15 mouse cellular contexts compared by ENCODE assay signal in genomic region chr6:6364037-6364436, GRCm38 (mm10).
DNase-seq lines count a peak whose midpoint lies in the region; ATAC-seq lines count a peak whose summit lies in the region.
"Had no signal": no experiment of that assay in that cellular context is flagged by ENCODE, and none has a peak within 500 bp of the region (broad histone marks: within the 10 kb centered on the region; RNA-seq: fewer than 3 reads in every experiment).

No protein-coding gene starts in this region.

- no peak for ATAC-seq in midbrain, embryonic 11.5 days (ENCODE audit: low FRiP score)
- ATAC-seq in midbrain, embryonic 14.5 days (ENCODE audit: low FRiP score, low TSS enrichment): no peak
- 0 out of 2 replicates have a peak, but pooled peaks have one; percentile 52 for ATAC-seq in embryonic facial prominence, embryonic 13.5 days (ENCODE audit: insufficient number of reproducible peaks, insufficient read depth, low FRiP score, low TSS enrichment, low read depth)
- ATAC-seq in neural tube, embryonic 11.5 days (ENCODE audit: insufficient read depth, low FRiP score, low TSS enrichment): no peak

- H3K9me3 ChIP-seq in midbrain, embryonic 11.5 days (ENCODE audit: control insufficient read depth, low read length): no peaks in the 10 kb centered on the region
- no peaks in the 10 kb centered on the region for H3K9me3 ChIP-seq in midbrain, embryonic 14.5 days (ENCODE audit: control insufficient read depth, low read length)
- no peaks in the 10 kb centered on the region for H3K9me3 ChIP-seq in embryonic facial prominence, embryonic 13.5 days
- no peaks in the 10 kb centered on the region for H3K9me3 ChIP-seq in neural tube, embryonic 11.5 days (ENCODE audit: control insufficient read depth, low read length)
- H3K9me3 ChIP-seq: heart, embryonic 15.5 days; liver, embryonic 15.5 days had no signal

- peak; percentile 49 for DNase-seq in heart, adult 11 months
- no peak for DNase-seq in heart, postnatal 25 days (ENCODE audit: low spot score)
- DNase-seq in midbrain, embryonic 11.5 days (ENCODE audit: low spot score, missing footprints): peak; percentile 83
- DNase-seq in midbrain, embryonic 14.5 days: no peak
- DNase-seq in neural tube, embryonic 11.5 days (ENCODE audit: low spot score): peak; percentile 15
- no peak for DNase-seq in ovary, postnatal 14 days (ENCODE audit: low spot score)
- DNase-seq: cerebellum, adult 9-10 months; kidney, adult 11 months; kidney, postnatal 4 days; lung, postnatal 4 days; thymus, postnatal 4 days had no signal

- H3K4me1 ChIP-seq in midbrain, embryonic 11.5 days (ENCODE audit: control insufficient read depth, insufficient read depth, low read length): no peaks in the 10 kb centered on the region
- no peaks in the 10 kb centered on the region for H3K4me1 ChIP-seq in midbrain, embryonic 14.5 days (ENCODE audit: control insufficient read depth, insufficient read depth, low read length)
- H3K4me1 ChIP-seq in embryonic facial prominence, embryonic 13.5 days: peaks cover 14% of the 10 kb centered on the region
- no peaks in the 10 kb centered on the region for H3K4me1 ChIP-seq in neural tube, embryonic 11.5 days (ENCODE audit: control insufficient read depth, insufficient read depth, low read length)
- H3K4me1 ChIP-seq: liver, embryonic 15.5 days had no signal

- no peak overlapping the region for H3K4me3 ChIP-seq in midbrain, embryonic 11.5 days (ENCODE audit: low read depth, low read length)
- H3K4me3 ChIP-seq in midbrain, embryonic 14.5 days (replicated peaks; ENCODE audit: low read depth, low read length): no peak overlapping the region
- no peak overlapping the region for H3K4me3 ChIP-seq in embryonic facial prominence, embryonic 13.5 days
- H3K4me3 ChIP-seq in neural tube, embryonic 11.5 days (ENCODE audit: low read depth, low read length): no peak overlapping the region
- H3K4me3 ChIP-seq: heart, embryonic 15.5 days; liver, embryonic 15.5 days had no signal

- H3K36me3 ChIP-seq in midbrain, embryonic 11.5 days (ENCODE audit: control insufficient read depth, insufficient read depth, low read length): no peaks in the 10 kb centered on the region
- H3K36me3 ChIP-seq in midbrain, embryonic 14.5 days (ENCODE audit: control insufficient read depth, insufficient read depth, low read length): no peaks in the 10 kb centered on the region
- no peaks in the 10 kb centered on the region for H3K36me3 ChIP-seq in embryonic facial prominence, embryonic 13.5 days
- H3K36me3 ChIP-seq in neural tube, embryonic 11.5 days (ENCODE audit: control insufficient read depth, insufficient read depth, low read length): no peaks in the 10 kb centered on the region
- H3K36me3 ChIP-seq: heart, embryonic 15.5 days; liver, embryonic 15.5 days had no signal

- H3K27me3 ChIP-seq in midbrain, embryonic 11.5 days (ENCODE audit: control insufficient read depth, insufficient read depth, low read length): no peaks in the 10 kb centered on the region
- H3K27me3 ChIP-seq in midbrain, embryonic 14.5 days (ENCODE audit: control insufficient read depth, insufficient read depth, low read length): no peaks in the 10 kb centered on the region
- H3K27me3 ChIP-seq in embryonic facial prominence, embryonic 13.5 days: peaks cover 44% of the 10 kb centered on the region
- H3K27me3 ChIP-seq in neural tube, embryonic 11.5 days (ENCODE audit: control insufficient read depth, insufficient read depth, low read length): no peaks in the 10 kb centered on the region
- H3K27me3 ChIP-seq: heart, embryonic 15.5 days; liver, embryonic 15.5 days had no signal

- no peak overlapping the region for H3K27ac ChIP-seq in midbrain, embryonic 11.5 days (ENCODE audit: low read depth, low read length)
- no peak overlapping the region for H3K27ac ChIP-seq in midbrain, embryonic 14.5 days (replicated peaks; ENCODE audit: low read depth, low read length)
- H3K27ac ChIP-seq in embryonic facial prominence, embryonic 13.5 days: no peak overlapping the region
- no peak overlapping the region for H3K27ac ChIP-seq in neural tube, embryonic 11.5 days (ENCODE audit: low read depth, low read length)
- H3K27ac ChIP-seq: heart, embryonic 15.5 days; liver, embryonic 15.5 days; stomach, postnatal 0 days had no signal

- H3K9ac ChIP-seq in midbrain, embryonic 11.5 days (ENCODE audit: low read length): no peak overlapping the region
- H3K9ac ChIP-seq in midbrain, embryonic 14.5 days (replicated peaks; ENCODE audit: low read length): no peak overlapping the region
- no peak overlapping the region for H3K9ac ChIP-seq in embryonic facial prominence, embryonic 13.5 days
- no peak overlapping the region for H3K9ac ChIP-seq in neural tube, embryonic 11.5 days (ENCODE audit: low read length)
- H3K9ac ChIP-seq: heart, embryonic 15.5 days; liver, embryonic 15.5 days had no signal

- intact Hi-C loops in heart, postnatal 25 days (cut with DNase I): no loop called here

- WGBS in midbrain, embryonic 11.5 days: 82% methylated on average over 4 of the region's 4 CpGs
- WGBS in midbrain, embryonic 14.5 days: 66% methylated on average over 4 of the region's 4 CpGs
- 14% methylated on average over 4 of the region's 4 CpGs for WGBS in embryonic facial prominence, embryonic 13.5 days
- 71% methylated on average over 4 of the region's 4 CpGs for WGBS in neural tube, embryonic 11.5 days

- H3K4me2 ChIP-seq in midbrain, embryonic 11.5 days: no peak overlapping the region
- no peak overlapping the region for H3K4me2 ChIP-seq in midbrain, embryonic 14.5 days (ENCODE audit: low read length)
- peak overlapping the region; percentile 46 for H3K4me2 ChIP-seq in embryonic facial prominence, embryonic 13.5 days
- H3K4me2 ChIP-seq in neural tube, embryonic 11.5 days (ENCODE audit: low read depth): no peak overlapping the region
- H3K4me2 ChIP-seq: heart, embryonic 15.5 days; liver, embryonic 15.5 days had no signal

Comparison
In these comparisons a context has a peak if more than half of its experiments do, and no peak if none do; other contexts are left out.
1. DNase-seq: peak in heart, adult 11 months (single experiment), midbrain, embryonic 11.5 days (single experiment) and neural tube, embryonic 11.5 days (single experiment); none in heart, postnatal 25 days (single experiment), midbrain, embryonic 14.5 days (single experiment) and ovary, postnatal 14 days (single experiment).